11 mouse cellular contexts compared by ENCODE assay signal in the genomic region with DNA sequence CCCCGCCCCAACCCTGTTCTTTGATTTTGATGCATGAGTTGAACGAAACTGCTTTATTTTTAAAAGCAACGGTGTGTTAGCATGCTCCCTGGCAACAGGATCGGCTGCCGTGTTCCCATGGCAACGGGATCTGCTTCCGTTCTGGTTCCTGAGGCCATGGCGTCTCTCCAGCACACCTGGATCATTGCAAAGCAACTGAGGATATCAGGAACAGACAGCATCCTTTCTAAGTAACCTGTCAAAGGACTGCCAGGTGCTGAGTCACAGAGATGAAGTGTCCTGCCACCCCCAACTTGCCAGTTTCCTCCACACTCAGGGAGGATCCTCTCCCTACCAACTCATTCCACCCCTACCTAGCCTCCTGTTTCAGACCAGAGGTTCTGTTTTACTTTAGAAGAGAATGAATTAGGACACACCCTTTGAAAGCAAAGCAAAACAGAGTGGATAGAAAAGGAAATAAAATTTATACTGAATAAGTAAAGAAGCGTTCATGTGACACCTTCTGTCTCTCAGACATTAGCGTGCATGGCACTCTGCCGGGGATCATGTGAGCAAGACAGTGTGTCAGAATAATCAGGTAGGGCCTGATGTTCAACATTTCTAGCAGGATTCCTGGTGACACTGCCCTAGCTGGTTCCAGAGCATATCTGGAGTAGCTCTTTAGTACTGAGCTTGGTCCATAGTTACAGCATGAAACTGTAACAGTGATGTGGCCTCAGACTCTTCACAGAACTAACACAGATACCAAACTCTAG. TPM values are rescaled to one million over a fixed set of nuclear protein-coding genes. Genes with fewer than 3 reads are reported as not detected.
DNase-seq lines count a peak whose midpoint lies in the region; ATAC-seq lines count a peak whose summit lies in the region.
"Had no signal": no experiment of that assay in that cellular context is flagged by ENCODE, and none has a peak within 500 bp of the region (broad histone marks: within the 10 kb centered on the region; RNA-seq: fewer than 3 reads in every experiment).

No protein-coding gene starts in this region.

- H3K4me1 ChIP-seq in hindbrain, embryonic 10.5 days (replicated peaks), result no peaks in the 10 kb centered on the region
- no peaks in the 10 kb centered on the region; the same call in 1 of the 2 replicates for H3K4me1 ChIP-seq in hindbrain, embryonic 13.5 days (replicated peaks)
- H3K4me1 ChIP-seq in embryonic facial prominence, embryonic 10.5 days, result no peaks in the 10 kb centered on the region
- H3K4me1 ChIP-seq: embryonic facial prominence, embryonic 15.5 days; heart, embryonic 12.5 days; limb, embryonic 12.5 days had no signal

- no peak overlapping the region for H3K9ac ChIP-seq in hindbrain, embryonic 13.5 days
- H3K9ac ChIP-seq: embryonic facial prominence, embryonic 15.5 days; heart, embryonic 12.5 days; limb, embryonic 12.5 days had no signal

- DNase-seq in hindbrain, embryonic 10.5 days (ENCODE audit: low spot score), result peak; percentile 8
- peak; percentile 21 for DNase-seq in embryonic facial prominence, embryonic 10.5 days (ENCODE audit: low spot score)
- peak; percentile 61 to 67 for DNase-seq in layer of hippocampus, postnatal 36 days
- peak; percentile 75 for DNase-seq in right cerebral cortex, postnatal 14 days
- no peak for DNase-seq in spleen, adult 18-20 months
- no peak for DNase-seq in cerebellum, adult 9-10 months
- no peak for DNase-seq in thymus, postnatal 14 days

- no peaks in the 10 kb centered on the region for H3K36me3 ChIP-seq in hindbrain, embryonic 10.5 days
- no peaks in the 10 kb centered on the region for H3K36me3 ChIP-seq in hindbrain, embryonic 13.5 days
- H3K36me3 ChIP-seq in embryonic facial prominence, embryonic 10.5 days (replicated peaks), result no peaks in the 10 kb centered on the region
- H3K36me3 ChIP-seq: embryonic facial prominence, embryonic 15.5 days; heart, embryonic 12.5 days; limb, embryonic 12.5 days had no signal

- no peaks in the 10 kb centered on the region for H3K27me3 ChIP-seq in hindbrain, embryonic 10.5 days (ENCODE audit: insufficient read depth, poor library complexity, severe bottlenecking)
- H3K27me3 ChIP-seq in hindbrain, embryonic 13.5 days, result no peaks in the 10 kb centered on the region
- no peaks in the 10 kb centered on the region for H3K27me3 ChIP-seq in embryonic facial prominence, embryonic 10.5 days (replicated peaks; ENCODE audit: low read depth, poor library complexity, severe bottlenecking)
- H3K27me3 ChIP-seq: embryonic facial prominence, embryonic 15.5 days; heart, embryonic 12.5 days; limb, embryonic 12.5 days had no signal

- H3K4me3 ChIP-seq in hindbrain, embryonic 10.5 days, result no peak overlapping the region
- H3K4me3 ChIP-seq in hindbrain, embryonic 13.5 days, result no peak overlapping the region
- H3K4me3 ChIP-seq in embryonic facial prominence, embryonic 10.5 days, result no peak overlapping the region
- H3K4me3 ChIP-seq: embryonic facial prominence, embryonic 15.5 days; heart, embryonic 12.5 days; limb, embryonic 12.5 days had no signal

- ATAC-seq in hindbrain, embryonic 13.5 days (ENCODE audit: low FRiP score), result no peak

- no peak overlapping the region for H3K27ac ChIP-seq in hindbrain, embryonic 10.5 days
- H3K27ac ChIP-seq in hindbrain, embryonic 13.5 days, result no peak overlapping the region
- no peak overlapping the region for H3K27ac ChIP-seq in embryonic facial prominence, embryonic 10.5 days (replicated peaks)
- H3K27ac ChIP-seq: embryonic facial prominence, embryonic 15.5 days; limb, embryonic 12.5 days had no signal

- no peak overlapping the region for H3K4me2 ChIP-seq in hindbrain, embryonic 13.5 days
- H3K4me2 ChIP-seq: embryonic facial prominence, embryonic 15.5 days; heart, embryonic 12.5 days; limb, embryonic 12.5 days had no signal

- no peaks in the 10 kb centered on the region for H3K9me3 ChIP-seq in hindbrain, embryonic 10.5 days
- H3K9me3 ChIP-seq in hindbrain, embryonic 13.5 days, result no peaks in the 10 kb centered on the region
- 0 out of 2 replicates have a peak, but pooled peaks cover 2% of the 10 kb centered on the region for H3K9me3 ChIP-seq in embryonic facial prominence, embryonic 10.5 days
- H3K9me3 ChIP-seq: embryonic facial prominence, embryonic 15.5 days had no signal

- WGBS in hindbrain, embryonic 10.5 days, result 81% methylated on average over 11 of the region's 11 CpGs
- WGBS in hindbrain, embryonic 13.5 days, result 59% methylated on average over 11 of the region's 11 CpGs
- 81% methylated on average over 11 of the region's 11 CpGs for WGBS in embryonic facial prominence, embryonic 10.5 days

RNA-seq across cellular contexts. Expression of gene Inpp4a, which starts 11.3 kb away (rescaled TPM):
- polyA plus RNA-seq in hindbrain, embryonic 10.5 days (2016; fragmentation: Nextera tagmentation; extraction: Ambion mirVana), result 14.5 and 21.8 TPM in 2 replicates
- polyA plus RNA-seq in hindbrain, embryonic 13.5 days (2015; fragmentation: Nextera tagmentation; extraction: Ambion mirVana), result 59.1 and 60.9 TPM in 2 replicates
- 12.7 and 13.1 TPM in 2 replicates for polyA plus RNA-seq in embryonic facial prominence, embryonic 10.5 days (2016; fragmentation: Nextera tagmentation; extraction: Ambion mirVana)
- 100 to 1,000 TPM; 159 to 165 TPM for total RNA-seq in layer of hippocampus, postnatal 36 days (2021)

Comparison
In these comparisons a context has a peak if more than half of its experiments do, and no peak if none do; other contexts are left out.
1. DNase-seq: peak in hindbrain, embryonic 10.5 days (single experiment), embryonic facial prominence, embryonic 10.5 days (single experiment), layer of hippocampus, postnatal 36 days (2 of 2) and right cerebral cortex, postnatal 14 days (single experiment); none in spleen, adult 18-20 months (0 of 2), cerebellum, adult 9-10 months (single experiment) and thymus, postnatal 14 days (single experiment).